Mouse (Mus musculus): ENCODE measurements at regions not wholly inside any gene's neighbourhood (a gene's known extent, or its start where the extent isn't known, plus 50 kb on each side); places are given as distances from the start of the nearest gene placed in this dataset.

DNA sequence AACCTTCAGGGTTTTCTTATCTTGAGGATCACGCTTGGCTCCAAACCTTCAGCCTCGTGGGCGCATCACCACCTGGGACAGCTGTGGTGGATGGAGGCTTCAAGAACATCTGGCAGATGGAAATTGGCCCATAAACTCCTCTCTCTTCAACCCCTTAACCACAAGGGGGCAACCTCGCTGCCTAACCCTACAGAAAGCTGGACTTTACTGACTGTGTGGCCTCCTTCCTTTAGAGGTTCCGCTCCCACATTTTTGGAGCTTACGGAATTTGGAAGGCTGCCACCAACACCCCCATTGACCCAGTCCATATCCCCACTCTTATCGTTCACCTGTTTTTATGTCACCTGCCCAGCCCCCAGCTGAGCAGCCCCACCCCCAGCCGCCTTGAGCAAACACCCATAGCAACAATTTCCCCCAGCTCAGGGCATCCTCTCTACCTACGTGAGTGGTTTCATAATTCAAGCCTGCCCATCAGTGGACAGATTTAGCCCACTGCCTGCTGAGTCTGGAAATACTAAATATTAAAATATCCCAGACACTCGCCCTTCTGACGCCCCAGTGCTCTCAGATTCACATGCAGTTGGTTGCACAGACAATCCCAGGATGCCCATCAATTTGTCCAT, 167.0 kb upstream of the Slc22a22 start:
- no peak for ATAC-seq (replicated peaks; ENCODE audit: low FRiP score, low TSS enrichment, poor library complexity, severe bottlenecking)

DNA sequence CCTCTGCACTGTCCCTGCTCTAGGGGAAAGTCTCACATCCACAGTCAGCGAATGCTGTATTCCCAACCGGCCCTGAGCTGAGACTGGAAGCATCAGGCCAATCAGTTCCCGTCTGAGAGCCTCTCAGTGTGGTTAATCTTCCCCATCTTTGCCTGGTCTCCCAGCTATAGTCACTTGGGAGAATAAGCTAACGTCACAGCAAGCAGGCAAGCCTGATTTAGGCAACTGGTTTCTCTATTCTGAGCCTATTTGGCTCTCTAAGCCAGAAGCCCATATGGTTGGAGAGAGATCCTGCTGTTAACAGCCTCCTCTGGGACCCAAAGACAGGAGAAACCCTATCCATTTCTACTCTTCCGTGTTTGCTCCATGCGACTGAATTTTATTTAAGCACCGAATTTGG, 161.7 kb upstream of the Slc22a22 start:
- ATAC-seq (replicated peaks; ENCODE audit: low FRiP score, low TSS enrichment, poor library complexity, severe bottlenecking) = no peak

DNA sequence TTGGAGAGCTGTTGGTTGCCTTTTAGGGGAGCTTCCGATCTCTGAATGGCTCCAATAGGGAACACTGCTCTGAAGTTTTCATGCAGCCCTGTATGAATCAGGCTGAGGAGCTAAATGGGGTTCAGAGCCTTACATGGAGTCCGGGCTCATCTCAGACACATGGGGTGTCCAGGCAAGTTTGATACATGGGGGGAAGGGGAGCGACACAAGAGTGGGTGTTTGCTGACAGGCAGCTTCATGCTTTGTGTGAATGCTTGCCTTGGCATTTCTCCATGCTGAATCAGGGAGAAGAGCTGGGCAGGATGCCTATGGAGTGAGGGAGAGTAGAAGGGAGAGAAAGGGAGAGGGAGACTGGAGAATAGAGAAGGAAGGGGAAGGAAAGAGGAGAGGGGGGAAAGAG, 155.6 kb upstream of the Slc22a22 start:
- no peak for ATAC-seq (replicated peaks; ENCODE audit: low FRiP score, low TSS enrichment, poor library complexity, severe bottlenecking)

DNA sequence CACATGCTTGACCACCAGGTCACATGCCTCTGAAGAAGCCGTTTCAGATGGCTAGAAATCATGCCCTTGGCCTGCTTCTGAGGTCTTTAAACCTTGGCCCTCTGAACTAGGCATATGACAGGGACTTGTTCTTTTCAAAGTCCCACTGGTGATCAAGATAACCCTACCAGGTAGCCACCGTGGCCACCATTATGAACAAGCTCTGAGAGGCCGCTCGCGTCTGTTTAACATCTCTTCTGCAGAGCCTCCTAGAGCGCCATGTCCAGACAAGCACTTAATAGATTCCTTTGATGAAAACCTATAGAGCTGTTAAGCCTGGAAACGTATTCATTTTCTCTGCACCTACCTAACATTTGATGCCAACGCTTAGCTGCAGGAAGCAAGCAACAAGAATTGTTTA, 155.1 kb upstream of the Slc22a22 start:
- ATAC-seq (replicated peaks; ENCODE audit: low FRiP score, low TSS enrichment, poor library complexity, severe bottlenecking) = no peak

DNA sequence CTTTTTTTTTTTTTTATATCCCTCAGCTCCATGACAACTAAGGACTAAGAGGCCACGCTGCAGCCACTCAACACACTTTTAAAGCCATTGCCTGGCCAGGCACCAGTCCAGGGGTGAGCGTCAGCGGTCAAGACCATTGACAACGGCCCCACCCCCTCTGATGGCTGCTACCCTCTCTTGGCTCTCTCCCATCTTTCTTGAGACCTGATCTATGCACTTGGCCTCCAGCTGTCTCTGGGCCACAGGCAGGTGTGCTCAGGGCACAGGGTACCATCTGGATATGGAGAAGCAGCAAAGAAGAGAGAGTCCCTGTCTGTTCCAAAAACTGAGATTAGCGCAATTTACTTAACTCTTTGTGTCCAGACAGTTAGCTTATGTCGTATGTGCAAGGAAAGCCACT, 141.0 kb upstream of the Slc22a22 start:
- ATAC-seq (replicated peaks; ENCODE audit: low FRiP score, low TSS enrichment, poor library complexity, severe bottlenecking) = no peak

DNA sequence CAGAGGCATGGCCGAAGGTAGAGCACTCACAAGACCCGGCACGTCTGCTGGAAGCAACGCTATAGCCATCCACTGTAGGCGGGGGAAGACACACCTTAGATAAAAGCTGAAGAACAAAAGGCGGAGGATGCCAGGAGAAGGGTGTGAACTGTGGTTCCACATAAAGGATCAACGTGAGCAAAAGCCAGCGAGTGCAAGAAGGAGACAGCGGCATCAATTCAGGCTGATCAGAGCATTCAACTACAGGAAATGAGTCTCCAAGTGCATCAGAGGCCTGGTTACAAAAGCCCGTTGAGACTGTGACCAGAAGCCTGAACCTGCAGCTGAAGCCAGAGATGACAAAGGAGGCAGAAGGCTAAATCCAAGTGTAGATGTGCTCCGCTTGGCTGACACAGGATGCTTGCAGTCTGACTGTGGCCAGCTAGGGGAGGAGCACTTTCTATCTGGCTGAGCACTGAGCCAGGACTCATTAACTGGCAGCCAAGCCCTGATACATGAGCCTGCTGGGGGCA, 139.5 kb upstream of the Slc22a22 start:
- no peak for ATAC-seq (replicated peaks; ENCODE audit: low FRiP score, low TSS enrichment, poor library complexity, severe bottlenecking)

DNA sequence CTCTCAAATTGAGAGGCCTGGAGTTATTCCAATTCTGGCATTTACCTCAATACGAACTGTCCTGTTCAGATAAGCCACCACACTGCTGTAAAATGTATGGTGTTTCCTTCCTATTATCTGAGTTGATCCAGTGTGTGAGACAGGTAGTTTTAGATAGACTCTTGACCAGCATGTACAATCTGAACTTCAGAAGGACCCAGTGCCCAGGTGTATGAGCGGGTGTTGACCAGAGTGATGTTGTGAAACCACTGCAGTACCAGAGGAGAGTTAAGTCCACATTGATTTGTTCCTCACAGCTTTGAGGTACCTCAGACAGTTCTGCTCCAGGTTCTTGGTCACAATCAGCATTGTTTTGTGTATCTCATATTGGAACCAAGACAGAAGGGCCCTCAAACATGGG, 132.6 kb upstream of the Slc22a22 start:
- no peak for ATAC-seq (replicated peaks; ENCODE audit: low FRiP score, low TSS enrichment, poor library complexity, severe bottlenecking)

DNA sequence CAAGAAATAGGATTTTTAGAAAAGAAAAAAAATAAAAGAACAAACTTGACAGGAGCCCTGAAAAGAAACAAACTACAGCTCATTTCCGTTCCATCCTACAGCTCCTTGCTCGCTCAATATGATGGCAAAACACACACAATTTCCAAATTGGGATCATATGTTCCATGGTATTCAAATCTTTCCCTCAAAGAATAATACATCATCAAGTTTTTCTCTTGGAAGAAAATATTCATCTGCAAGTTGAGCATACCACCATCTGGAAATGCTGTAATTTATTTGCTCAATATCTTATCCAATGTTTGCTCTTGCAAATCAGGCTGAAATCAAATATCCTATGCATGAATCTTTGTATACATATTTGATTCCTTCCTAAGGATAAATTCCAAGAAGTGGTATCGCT, 131.1 kb upstream of the Slc22a22 start:
- ATAC-seq (replicated peaks; ENCODE audit: low FRiP score, low TSS enrichment, poor library complexity, severe bottlenecking) = no peak

DNA sequence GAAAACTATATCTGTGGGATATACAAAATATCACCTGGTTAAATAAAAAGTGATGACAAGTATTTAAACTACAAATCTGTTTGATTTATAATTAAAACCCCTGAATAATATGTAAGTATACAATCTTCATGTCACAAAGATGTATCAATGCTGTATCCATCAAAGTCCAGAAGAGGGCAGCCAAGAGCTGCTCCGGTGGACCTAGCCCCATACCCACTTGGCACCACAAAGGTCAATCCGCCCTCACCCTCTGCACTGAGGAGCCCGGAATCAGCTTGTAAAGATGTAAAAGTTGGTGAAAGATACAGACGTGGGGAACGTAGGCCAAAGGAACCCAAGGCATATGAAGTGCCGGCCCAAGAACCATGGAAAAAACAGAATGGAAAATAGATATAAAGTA, 123.1 kb upstream of the Slc22a22 start:
- ATAC-seq (replicated peaks; ENCODE audit: low FRiP score, low TSS enrichment, poor library complexity, severe bottlenecking) = 0 out of 2 replicates have a peak, but pooled peaks have one; percentile 63

DNA sequence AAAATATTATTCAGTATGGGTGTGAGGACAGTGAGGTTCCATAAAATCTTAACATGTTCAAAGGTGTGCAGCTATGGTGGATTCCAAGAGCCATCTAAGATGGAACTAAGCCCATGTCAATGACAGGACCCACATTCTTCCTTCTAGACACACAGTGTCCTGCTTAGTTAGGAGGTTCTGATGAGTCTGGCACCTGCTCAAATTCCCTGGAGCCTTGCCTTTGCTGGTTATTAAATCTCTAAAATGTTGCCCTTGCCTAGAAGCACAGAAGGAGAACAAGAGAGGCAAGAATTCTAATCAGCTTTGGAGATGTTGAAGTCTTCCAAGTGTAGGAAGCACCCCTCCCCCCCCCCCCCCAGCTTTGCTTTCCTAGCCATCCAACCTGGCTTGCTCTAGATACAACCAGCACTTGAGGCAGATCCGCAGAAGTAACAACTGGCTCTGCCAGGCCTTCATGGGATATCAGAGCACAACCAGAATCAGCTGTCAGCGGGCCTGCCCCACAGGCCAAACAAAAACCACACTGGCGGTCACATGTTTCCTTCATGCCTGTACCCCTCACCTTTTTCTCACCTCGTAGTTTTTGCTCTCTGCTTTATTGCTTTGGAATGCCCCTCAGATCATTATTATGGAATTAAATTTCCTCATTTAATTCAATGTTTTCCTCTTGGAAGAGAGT, 116.0 kb upstream of the Slc22a22 start:
- ATAC-seq (replicated peaks; ENCODE audit: low FRiP score, low TSS enrichment, poor library complexity, severe bottlenecking) = no peak

DNA sequence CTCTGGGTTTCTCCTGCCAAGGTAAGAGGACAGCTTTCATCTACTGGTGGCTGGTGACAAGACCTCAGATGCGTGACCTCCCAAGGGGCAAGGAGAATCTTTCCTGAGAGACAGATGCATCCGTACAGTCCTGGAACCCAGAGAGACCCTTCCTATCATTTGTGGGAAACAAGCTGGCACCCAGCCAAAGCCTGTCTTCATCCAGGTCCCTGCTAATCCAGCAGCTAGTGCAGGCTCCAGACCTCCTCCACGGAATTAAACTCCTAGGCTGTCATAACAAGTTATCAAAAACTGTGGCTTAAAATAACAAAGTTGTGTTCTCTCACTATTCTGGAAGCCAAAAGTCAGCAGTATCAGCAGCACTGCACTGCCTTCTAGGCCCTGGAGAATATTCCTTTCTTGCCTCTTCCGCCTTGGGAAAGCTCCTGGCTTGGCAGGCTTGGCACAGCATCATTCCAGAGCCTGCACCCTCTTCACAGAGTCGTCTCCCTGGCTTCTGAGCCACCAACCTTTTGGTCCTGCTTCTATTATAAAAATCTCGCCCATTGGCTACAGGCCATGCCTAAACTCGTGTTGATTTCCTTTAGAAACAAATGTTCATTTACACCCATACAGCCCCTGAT, 113.3 kb upstream of the Slc22a22 start:
- no peak for ATAC-seq (replicated peaks; ENCODE audit: low FRiP score, low TSS enrichment, poor library complexity, severe bottlenecking)

DNA sequence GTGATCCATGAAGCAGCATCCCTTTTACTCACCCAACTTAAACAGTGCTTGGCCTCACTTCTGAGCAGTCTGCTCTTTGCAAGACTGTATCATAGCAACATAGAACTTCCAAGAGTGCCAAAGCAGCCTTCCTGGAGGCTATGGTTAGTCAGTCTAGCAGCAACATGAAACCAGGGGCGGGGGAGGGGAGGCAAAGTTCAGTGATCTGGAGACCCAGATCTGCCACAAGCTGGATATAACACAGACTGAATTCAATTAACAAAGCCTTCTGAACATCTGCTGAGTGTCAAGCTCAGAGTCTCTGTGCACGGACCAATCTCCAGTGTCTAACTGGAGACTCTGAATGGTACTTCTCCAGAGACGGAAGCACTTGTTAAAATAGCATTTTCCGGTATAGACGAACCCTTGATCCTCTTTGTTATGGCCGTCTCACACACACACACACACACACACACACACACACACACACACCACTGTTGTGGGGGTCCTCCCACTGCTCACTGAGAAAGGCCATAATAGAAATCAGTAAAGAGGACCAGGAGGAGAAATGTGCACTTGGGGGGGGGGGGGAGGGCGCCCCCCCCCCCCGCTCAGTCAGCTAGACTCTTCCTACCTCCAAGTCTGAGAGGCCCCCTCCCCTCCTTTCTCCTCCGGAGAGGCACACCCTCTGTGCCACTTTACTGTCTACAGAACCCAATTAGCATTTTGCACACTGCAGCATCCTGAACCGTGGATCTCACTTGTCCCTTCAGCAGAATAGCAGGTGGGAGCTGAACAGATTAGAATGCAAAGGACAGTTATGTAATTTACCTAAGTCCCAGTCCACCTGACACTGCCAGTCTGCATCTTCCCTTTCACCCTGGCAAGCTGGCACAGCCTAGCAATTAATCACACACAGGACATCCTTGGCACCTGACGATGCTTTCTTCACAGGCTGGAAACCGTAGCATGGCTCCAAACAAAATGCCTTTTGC, 112.3 kb upstream of the Slc22a22 start:
- no peak for ATAC-seq (replicated peaks; ENCODE audit: low FRiP score, low TSS enrichment, poor library complexity, severe bottlenecking)

DNA sequence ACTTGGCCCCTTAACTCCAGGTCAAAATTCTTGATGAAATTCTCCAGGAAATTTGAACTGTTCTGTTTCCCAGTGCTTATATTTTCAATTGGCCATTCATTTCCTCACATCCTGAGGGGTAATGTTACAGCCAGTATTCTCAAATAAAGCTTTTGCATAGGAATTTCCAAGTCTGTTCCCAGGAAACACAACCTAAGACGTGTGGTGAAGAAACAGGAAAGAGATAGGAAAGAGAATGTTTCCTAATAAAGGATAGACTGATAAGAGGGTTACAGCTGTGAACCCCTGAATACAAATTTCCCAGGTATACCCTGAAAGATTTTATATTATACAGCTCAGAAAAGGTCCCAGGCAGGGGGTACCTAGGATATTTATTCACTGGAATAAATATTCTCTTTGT, 108.0 kb upstream of the Slc22a22 start:
- ATAC-seq (replicated peaks; ENCODE audit: low FRiP score, low TSS enrichment, poor library complexity, severe bottlenecking) = no peak

DNA sequence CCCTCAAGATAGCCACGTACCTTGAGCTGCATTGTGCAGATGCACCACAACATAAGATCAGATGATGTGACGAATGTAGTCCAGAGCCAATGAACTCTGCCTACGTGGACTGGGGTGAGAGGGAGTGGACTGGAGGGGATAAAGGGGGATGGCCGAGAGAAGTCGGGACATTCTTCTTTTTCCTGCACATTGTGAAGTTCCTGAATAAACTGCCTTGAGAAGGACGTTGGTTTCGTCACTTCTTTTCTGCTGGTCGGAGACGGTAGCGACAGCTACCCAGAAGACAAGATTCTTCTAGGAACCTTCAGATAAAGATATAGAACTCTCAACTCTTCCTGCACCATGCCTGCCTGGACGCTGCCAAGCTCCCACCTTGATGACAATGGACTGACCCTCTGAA, 107.1 kb upstream of the Slc22a22 start:
- no peak for ATAC-seq (replicated peaks; ENCODE audit: low FRiP score, low TSS enrichment, poor library complexity, severe bottlenecking)

DNA sequence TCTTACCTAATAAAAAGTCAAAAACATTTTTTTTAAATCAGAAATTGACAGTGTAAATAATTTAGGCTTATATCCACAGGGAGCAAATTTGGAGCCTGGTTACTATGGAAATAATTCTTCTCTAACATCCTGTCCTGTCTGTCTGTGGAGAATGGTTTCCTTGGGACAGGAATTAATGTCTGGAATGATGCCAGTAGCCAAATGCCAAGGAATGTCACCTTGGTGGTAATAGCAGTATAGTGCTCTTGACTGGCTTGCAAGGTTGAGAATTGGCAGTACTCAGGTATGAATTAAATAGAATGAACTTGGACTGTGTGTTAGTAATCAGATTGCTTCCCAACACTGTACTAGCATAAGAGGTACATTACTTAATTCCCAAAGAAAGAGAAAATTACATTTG, 103.8 kb upstream of the Slc22a22 start:
- ATAC-seq (replicated peaks; ENCODE audit: low FRiP score, low TSS enrichment, poor library complexity, severe bottlenecking) = no peak

DNA sequence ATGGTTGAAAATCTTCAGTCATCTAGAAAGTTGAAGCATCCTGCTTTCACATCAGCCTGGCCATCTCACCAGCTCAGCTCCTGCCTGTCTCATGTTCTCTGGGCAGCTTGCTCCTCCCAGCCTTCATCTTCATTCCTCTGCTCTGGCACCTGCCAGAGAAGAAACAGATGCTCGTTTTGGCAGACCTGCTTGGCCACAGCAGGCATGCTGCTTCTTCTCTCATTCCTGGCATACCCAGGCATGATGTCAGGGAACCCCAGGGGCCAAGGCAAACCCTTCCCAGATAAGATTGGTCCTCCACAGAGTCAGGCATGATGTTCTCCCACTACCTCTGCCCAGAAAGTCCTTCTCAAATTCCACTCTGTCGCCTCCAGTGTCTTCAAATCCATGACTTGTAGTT, 101.4 kb upstream of the Slc22a22 start:
- no peak for ATAC-seq (replicated peaks; ENCODE audit: low FRiP score, low TSS enrichment, poor library complexity, severe bottlenecking)

DNA sequence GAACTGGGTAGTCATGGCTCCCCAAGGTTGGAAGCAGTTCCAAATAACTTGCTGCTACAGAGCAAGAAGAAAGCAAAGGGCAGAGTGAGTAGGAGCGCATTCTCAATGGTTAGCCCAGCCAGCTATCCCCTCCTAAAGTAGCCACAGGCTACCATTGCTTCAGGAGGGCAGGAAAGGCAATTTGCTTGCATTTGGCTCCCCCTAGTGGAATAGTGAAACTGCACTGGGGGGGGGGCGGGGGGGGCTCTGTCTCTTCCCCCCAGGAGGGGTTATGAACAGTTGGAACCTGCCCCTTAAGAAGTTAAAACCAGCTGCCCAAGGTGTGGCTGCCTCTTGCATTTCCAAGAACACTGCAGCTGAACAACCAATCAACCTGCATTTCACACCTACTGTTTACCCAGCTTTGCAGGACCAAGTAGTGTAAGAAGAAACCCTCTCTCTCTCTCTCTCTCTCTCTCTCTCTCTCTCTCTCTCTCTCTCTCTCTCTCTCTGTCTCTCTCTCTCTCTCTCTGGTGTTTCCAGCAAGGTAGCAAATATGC, 96.7 kb upstream of the Slc22a22 start:
- no peak for ATAC-seq (replicated peaks; ENCODE audit: low FRiP score, low TSS enrichment, poor library complexity, severe bottlenecking)

DNA sequence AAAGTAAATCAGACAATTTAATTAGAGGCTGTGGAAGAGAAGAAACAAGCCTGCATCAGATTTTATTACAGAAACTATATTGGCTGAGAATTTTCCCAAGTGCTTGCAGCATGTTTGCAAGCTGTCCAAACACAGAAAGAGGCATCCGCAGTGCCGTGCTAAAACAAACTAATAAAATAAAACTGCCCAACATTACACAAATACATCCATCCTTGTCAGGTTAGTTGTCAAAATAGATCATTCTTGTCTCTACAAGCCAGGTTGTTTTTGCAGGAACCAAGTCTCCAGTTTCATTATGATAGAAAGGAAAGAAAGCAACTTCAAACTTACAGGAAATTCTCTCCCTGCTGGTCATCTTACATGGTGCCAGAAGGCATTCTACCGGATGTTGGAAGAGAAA, 95.0 kb upstream of the Slc22a22 start:
- ATAC-seq (replicated peaks; ENCODE audit: low FRiP score, low TSS enrichment, poor library complexity, severe bottlenecking) = no peak

DNA sequence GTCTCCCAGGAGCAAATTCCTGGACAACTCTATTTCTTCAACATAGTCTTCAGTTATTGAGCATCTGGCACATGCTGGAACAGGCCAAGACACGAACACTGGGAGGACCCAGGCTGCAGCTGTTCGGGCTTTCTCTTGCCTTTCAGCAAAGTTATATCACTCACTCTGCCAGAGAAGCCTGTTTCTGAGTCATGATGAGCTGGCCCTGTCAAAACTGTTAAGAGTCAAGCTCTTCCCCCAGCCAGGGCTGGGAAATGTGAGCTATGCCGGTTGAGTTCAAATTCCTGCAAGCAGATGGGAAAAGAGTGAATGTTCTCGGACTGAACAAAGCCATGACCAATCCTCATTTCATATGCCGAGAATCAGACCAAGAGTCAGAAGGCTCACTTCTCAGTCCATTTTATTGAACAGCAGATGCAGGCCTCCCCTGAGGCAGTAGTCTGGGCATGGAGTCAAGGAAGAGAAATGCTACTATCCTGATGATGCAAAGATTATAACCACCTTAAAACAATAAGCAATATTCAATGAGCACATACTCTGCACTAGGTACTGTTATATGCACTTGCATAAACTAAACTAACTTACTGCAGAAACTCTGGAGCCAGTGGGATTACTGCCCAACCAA, 90.7 kb upstream of the Slc22a22 start:
- ATAC-seq (replicated peaks; ENCODE audit: low FRiP score, low TSS enrichment, poor library complexity, severe bottlenecking) = no peak
